Mouse (Mus musculus): ENCODE results near the gene Abr. TPM values are rescaled to one million over a fixed set of nuclear protein-coding genes. Genes with fewer than 3 reads are reported as not detected.

Abr gene
- polyA plus RNA-seq, 1 experiment from 2014 or later, result 40.4 TPM

GRCm38 (mm10) chr11:76546431-76546830 is 75.7 kb downstream of the Abr start:
- WGBS, result 62% methylated on average over 4 of the region's 4 CpGs
- no peak for ATAC-seq (ENCODE audit: low FRiP score, low TSS enrichment)

GRCm38 (mm10) chr11:76543300-76543699 is 78.8 kb downstream of the Abr start:
- no peak overlapping the region for H3K4me2 ChIP-seq (replicated peaks; ENCODE audit: low read depth, low read length)
- no peak overlapping the region for H3K9ac ChIP-seq (replicated peaks; ENCODE audit: low read length)
- no peak overlapping the region for H3K4me3 ChIP-seq (ENCODE audit: low read length)
- H3K36me3 ChIP-seq (ENCODE audit: insufficient read depth, low read length), result peaks cover 2% of the 10 kb centered on the region; the same call in 1 of the 2 replicates
- H3K27ac ChIP-seq (ENCODE audit: low read length), result no peak overlapping the region
- 67% methylated on average over 5 of the region's 5 CpGs for WGBS
- H3K9me3 ChIP-seq (ENCODE audit: low read length), result no peaks in the 10 kb centered on the region
- H3K4me1 ChIP-seq (ENCODE audit: insufficient read depth, low read length), result no peaks in the 10 kb centered on the region
- no peaks in the 10 kb centered on the region for H3K27me3 ChIP-seq (ENCODE audit: insufficient read depth, low read length)
- no peak for ATAC-seq (ENCODE audit: low FRiP score, low TSS enrichment)

More at GRCm38 (mm10) chr11:76546431-76546830, 75.7 kb downstream of the Abr start:
- H3K36me3 ChIP-seq (ENCODE audit: insufficient read depth, low read length), result peaks cover 2% of the 10 kb centered on the region; the same call in 1 of the 2 replicates
- H3K27ac ChIP-seq (ENCODE audit: low read length), result no peak overlapping the region
- no peaks in the 10 kb centered on the region for H3K9me3 ChIP-seq (ENCODE audit: low read length)
- H3K4me2 ChIP-seq (replicated peaks; ENCODE audit: low read depth, low read length), result no peak overlapping the region
- H3K9ac ChIP-seq (replicated peaks; ENCODE audit: low read length), result no peak overlapping the region
- H3K4me1 ChIP-seq (ENCODE audit: insufficient read depth, low read length), result no peaks in the 10 kb centered on the region
- H3K27me3 ChIP-seq (ENCODE audit: insufficient read depth, low read length), result no peaks in the 10 kb centered on the region
- no peak overlapping the region for H3K4me3 ChIP-seq (ENCODE audit: low read length)

GRCm38 (mm10) chr11:76540973-76541372 is 81.1 kb downstream of the Abr start:
- H3K4me1 ChIP-seq (ENCODE audit: insufficient read depth, low read length), result no peaks in the 10 kb centered on the region
- H3K9me3 ChIP-seq (ENCODE audit: low read length), result no peaks in the 10 kb centered on the region
- WGBS, result 42% methylated on average over 1 of the region's 1 CpGs
- H3K4me3 ChIP-seq (ENCODE audit: low read length), result no peak overlapping the region
- peaks cover 2% of the 10 kb centered on the region; the same call in 1 of the 2 replicates for H3K36me3 ChIP-seq (ENCODE audit: insufficient read depth, low read length)
- H3K27me3 ChIP-seq (ENCODE audit: insufficient read depth, low read length), result no peaks in the 10 kb centered on the region
- H3K9ac ChIP-seq (replicated peaks; ENCODE audit: low read length), result no peak overlapping the region
- no peak overlapping the region for H3K4me2 ChIP-seq (replicated peaks; ENCODE audit: low read depth, low read length)
- H3K27ac ChIP-seq (ENCODE audit: low read length), result no peak overlapping the region
- ATAC-seq (ENCODE audit: low FRiP score, low TSS enrichment), result peak; percentile 77; the same call in 1 of the 2 replicates

DNA sequence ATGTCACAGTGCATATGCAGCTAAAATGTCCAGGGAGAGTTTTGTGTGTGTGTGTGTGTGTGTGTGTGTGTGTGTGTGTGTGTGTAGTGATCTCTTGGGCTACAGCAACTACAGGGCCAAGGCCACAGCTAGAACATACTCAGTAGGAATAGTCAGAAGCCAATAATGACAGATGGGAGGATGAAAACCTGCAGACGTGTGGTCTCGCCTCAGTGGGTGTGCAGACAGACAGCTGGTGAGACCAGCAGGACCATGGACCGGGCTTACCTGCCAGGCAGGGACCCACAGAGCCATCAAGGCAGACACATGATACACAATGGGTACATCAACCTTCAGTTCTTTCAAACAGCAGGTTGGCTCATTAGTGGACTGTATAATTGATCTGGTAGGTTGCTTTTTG is 84.7 kb downstream of the Abr start:
- 71% methylated on average over 3 of the region's 3 CpGs for WGBS
- H3K27me3 ChIP-seq (ENCODE audit: insufficient read depth, low read length), result no peaks in the 10 kb centered on the region
- no peaks in the 10 kb centered on the region for H3K36me3 ChIP-seq (ENCODE audit: insufficient read depth, low read length)
- no peaks in the 10 kb centered on the region for H3K4me1 ChIP-seq (ENCODE audit: insufficient read depth, low read length)
- H3K4me3 ChIP-seq (ENCODE audit: low read length), result no peak overlapping the region
- no peak overlapping the region for H3K27ac ChIP-seq (ENCODE audit: low read length)
- no peak for ATAC-seq (ENCODE audit: low FRiP score, low TSS enrichment)
- no peak overlapping the region for H3K9ac ChIP-seq (replicated peaks; ENCODE audit: low read length)
- H3K4me2 ChIP-seq (replicated peaks; ENCODE audit: low read depth, low read length), result no peak overlapping the region
- no peaks in the 10 kb centered on the region for H3K9me3 ChIP-seq (ENCODE audit: low read length)

GRCm38 (mm10) chr11:76536576-76537354 is 85.3 kb downstream of the Abr start:
- Histone ChIP-seq H3K4me1 (ENCODE audit: insufficient read depth, low read length) (no peaks in the 10 kb centered on the region), H3K9me3 (ENCODE audit: low read length) (no peaks in the 10 kb centered on the region), H3K9ac (replicated peaks; ENCODE audit: low read length) (no peak overlapping the region), H3K4me3 (ENCODE audit: low read length) (no peak overlapping the region), H3K27ac (ENCODE audit: low read length) (no peak overlapping the region), H3K4me2 (replicated peaks; ENCODE audit: low read depth, low read length) (no peak overlapping the region), H3K27me3 (ENCODE audit: insufficient read depth, low read length) (no peaks in the 10 kb centered on the region), H3K36me3 (ENCODE audit: insufficient read depth, low read length) (no peaks in the 10 kb centered on the region)
- 80% methylated on average over 10 of the region's 10 CpGs for WGBS
- ATAC-seq (ENCODE audit: low FRiP score, low TSS enrichment), result no peak

DNA sequence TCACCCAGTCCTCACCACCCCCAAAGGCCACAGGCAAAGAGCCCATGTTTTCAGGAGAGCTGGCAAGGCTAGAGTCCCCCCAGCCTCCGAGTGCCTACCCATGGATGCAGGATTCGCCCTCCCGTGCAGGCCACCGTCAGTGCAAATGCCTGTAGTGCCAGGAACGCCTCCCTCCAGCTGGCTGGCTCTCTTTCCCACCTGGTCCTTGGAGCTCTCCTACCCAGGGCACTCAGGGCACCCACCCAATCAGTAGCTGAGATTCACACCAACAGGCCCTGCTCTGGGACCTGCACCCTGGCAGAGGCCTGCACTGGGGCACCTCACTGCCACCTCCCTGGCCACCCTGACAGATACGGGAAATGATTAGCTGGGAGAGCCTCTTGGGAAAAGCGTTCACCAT is 90.1 kb downstream of the Abr start:
- Histone ChIP-seq H3K4me1 (ENCODE audit: insufficient read depth, low read length) (0 out of 2 replicates have a peak, but pooled peaks cover 5% of the 10 kb centered on the region), H3K27me3 (ENCODE audit: insufficient read depth, low read length) (no peaks in the 10 kb centered on the region), H3K36me3 (ENCODE audit: insufficient read depth, low read length) (no peaks in the 10 kb centered on the region), H3K4me2 (replicated peaks; ENCODE audit: low read depth, low read length) (no peak overlapping the region), H3K4me3 (ENCODE audit: low read length) (no peak overlapping the region), H3K9me3 (ENCODE audit: low read length) (no peaks in the 10 kb centered on the region), H3K9ac (replicated peaks; ENCODE audit: low read length) (no peak overlapping the region), H3K27ac (ENCODE audit: low read length) (no peak overlapping the region)
- no peak for ATAC-seq (ENCODE audit: low FRiP score, low TSS enrichment)
- WGBS, result 87% methylated on average over 7 of the region's 7 CpGs

- H3K27me3 ChIP-seq (ENCODE audit: insufficient read depth, low read length), result no peaks in the 10 kb centered on the region
- no peaks in the 10 kb centered on the region for H3K36me3 ChIP-seq (ENCODE audit: insufficient read depth, low read length)
- 39% methylated on average over 7 of the region's 7 CpGs for WGBS
- H3K4me3 ChIP-seq (ENCODE audit: low read length), result no peak overlapping the region
- H3K9me3 ChIP-seq (ENCODE audit: low read length), result no peaks in the 10 kb centered on the region
- 0 out of 2 replicates have a peak, but pooled peaks have one; percentile 15 for ATAC-seq (ENCODE audit: low FRiP score, low TSS enrichment)
- no peak overlapping the region for H3K9ac ChIP-seq (replicated peaks; ENCODE audit: low read length)
- no peak overlapping the region for H3K27ac ChIP-seq (ENCODE audit: low read length)
- H3K4me2 ChIP-seq (replicated peaks; ENCODE audit: low read depth, low read length), result no peak overlapping the region
- H3K4me1 ChIP-seq (ENCODE audit: insufficient read depth, low read length), result peaks cover 9% of the 10 kb centered on the region
These were observed 91.0 kb downstream of the Abr start for GRCm38 (mm10) chr11:76530966-76531678.

DNA sequence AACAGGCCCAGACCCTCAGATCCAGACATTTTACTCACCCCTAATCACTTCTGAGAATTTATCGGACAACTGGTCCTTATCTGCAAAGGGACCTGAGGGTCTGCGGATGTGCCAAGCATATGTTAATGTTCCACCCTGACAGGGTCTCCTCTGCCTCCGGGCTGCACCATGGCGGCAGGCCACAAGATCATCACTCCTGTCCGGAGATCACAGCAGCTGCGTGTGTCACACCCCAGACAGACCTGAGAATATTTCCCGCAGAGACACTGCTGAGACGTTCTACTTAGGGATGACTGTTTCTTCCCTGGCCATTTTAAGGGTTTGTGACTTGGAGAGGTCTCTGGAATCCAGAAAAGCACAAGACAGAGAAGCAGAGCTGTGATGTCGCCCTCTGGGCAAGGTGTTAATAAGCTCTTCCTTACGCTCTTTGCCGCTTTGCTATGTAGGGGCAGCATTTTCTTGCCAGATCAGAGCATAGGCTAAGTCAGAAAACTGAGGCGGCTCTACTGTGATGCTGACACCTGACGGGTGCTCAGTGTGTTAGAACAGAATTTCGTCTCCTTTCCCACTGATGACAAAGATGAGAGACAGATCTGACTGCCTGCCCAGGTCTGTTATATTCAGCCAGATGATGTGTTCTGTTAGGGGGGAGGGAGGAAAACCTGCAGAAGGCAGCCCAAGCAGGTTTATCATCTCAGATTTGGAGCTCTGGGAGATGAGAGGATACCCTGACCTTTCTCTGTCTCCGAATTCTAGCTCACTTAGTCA is 91.8 kb downstream of the Abr start:
- Histone ChIP-seq H3K4me3 (ENCODE audit: low read length) (no peak overlapping the region), H3K27ac (ENCODE audit: low read length) (no peak overlapping the region), H3K4me1 (ENCODE audit: insufficient read depth, low read length) (peaks cover 14% of the 10 kb centered on the region), H3K36me3 (ENCODE audit: insufficient read depth, low read length) (no peaks in the 10 kb centered on the region), H3K9ac (replicated peaks; ENCODE audit: low read length) (no peak overlapping the region), H3K4me2 (replicated peaks; ENCODE audit: low read depth, low read length) (no peak overlapping the region), H3K9me3 (ENCODE audit: low read length) (no peaks in the 10 kb centered on the region), H3K27me3 (ENCODE audit: insufficient read depth, low read length) (no peaks in the 10 kb centered on the region)
- WGBS, result 86% methylated on average over 15 of the region's 15 CpGs
- ATAC-seq (ENCODE audit: low FRiP score, low TSS enrichment), result no peak

GRCm38 (mm10) chr11:76529352-76530141 is 92.6 kb downstream of the Abr start:
- ATAC-seq (ENCODE audit: low FRiP score, low TSS enrichment), result no peak
- 72% methylated on average over 6 of the region's 6 CpGs for WGBS
- Histone ChIP-seq H3K27me3 (ENCODE audit: insufficient read depth, low read length) (no peaks in the 10 kb centered on the region), H3K9ac (replicated peaks; ENCODE audit: low read length) (no peak overlapping the region), H3K4me1 (ENCODE audit: insufficient read depth, low read length) (peaks cover 20% of the 10 kb centered on the region), H3K4me2 (replicated peaks; ENCODE audit: low read depth, low read length) (no peak overlapping the region), H3K27ac (ENCODE audit: low read length) (no peak overlapping the region), H3K9me3 (ENCODE audit: low read length) (no peaks in the 10 kb centered on the region), H3K36me3 (ENCODE audit: insufficient read depth, low read length) (no peaks in the 10 kb centered on the region), H3K4me3 (ENCODE audit: low read length) (no peak overlapping the region)

Measured in kidney, embryonic 16.5 days (tissue).